Mouse (Mus musculus) neutrophil, adult 65 days (primary cell): ENCODE measurements around the gene Sohlh2. TPM values are rescaled to one million over a fixed set of nuclear protein-coding genes. Genes with fewer than 3 reads are reported as not detected.

Experiments used
- total RNA-seq: library from RNA; stranded (reverse); gene quantifications from 2 replicates; pipeline ENCODE4 v1.2.4, GENCODE M21; 2023

The Sohlh2 gene
- not detected in 2 replicates for total RNA-seq

GRCm38 (mm10) chr3:55181766-55182165, at the start of gene Sohlh2:
TSS of gene Sohlh2 (plus strand) at chr3:55182028.

GRCm38 (mm10) chr3:55137039-55137438, 44.8 kb upstream of the Sohlh2 start, which contains the start of gene Ccdc169:
TSS of gene Ccdc169 (plus strand) at chr3:55137339.

GRCm38 (mm10) chr3:55241730-55242421, 60.0 kb downstream of the Sohlh2 start, which contains the start of gene Dclk1:
TSS of gene Dclk1 (plus strand) at chr3:55242364.

Other genes starting within 250 kb of the Sohlh2 start
- 0.76 TPM in 1 of 2 replicates, not detected in the other for gene Ccna1, start 126.5 kb upstream of the Sohlh2 start, total RNA-seq
- 3.6 and 3.7 TPM in 2 replicates for gene Spg20, start 69.9 kb upstream of the Sohlh2 start, total RNA-seq
- gene Ccdc169, start 44.7 kb upstream of the Sohlh2 start, total RNA-seq = not detected in 2 replicates
- not detected in 2 replicates for gene Dclk1, start 60.3 kb downstream of the Sohlh2 start, total RNA-seq